Comparison of ENCODE assay signal across 14 mouse cellular contexts in the genomic region with DNA sequence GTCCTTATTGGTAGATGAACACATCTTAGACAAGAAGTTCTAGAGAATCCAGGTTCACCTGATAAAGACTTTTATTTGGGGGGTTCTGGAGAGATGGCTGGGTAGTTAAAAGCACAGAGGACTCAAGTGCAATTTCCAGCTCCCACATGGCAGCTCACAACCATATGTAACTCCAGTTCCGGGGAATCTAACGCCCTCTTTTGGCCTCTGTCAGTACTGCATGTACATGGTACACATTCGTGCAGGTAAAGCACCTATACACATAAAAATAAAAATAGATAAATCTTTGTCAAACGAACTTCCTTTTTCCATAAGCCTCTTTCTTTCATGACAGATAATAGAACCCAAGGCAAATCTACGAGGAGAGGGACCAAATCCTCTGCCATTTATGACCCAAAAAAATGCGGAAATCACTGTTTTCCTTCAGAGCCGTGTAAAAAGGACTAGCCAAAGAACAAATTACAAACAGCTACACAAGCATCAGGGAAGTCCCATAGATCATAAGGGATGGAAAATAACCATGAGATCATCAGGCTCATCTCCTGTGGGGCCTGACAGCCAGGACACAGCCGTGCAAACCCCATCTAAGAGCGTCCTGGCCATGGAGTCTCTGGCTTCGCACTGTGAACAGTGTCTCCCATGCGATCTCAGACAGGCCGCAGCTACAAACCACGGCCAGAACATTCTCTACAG.
DNase-seq lines count a peak whose midpoint lies in the region; ATAC-seq lines count a peak whose summit lies in the region.
"Had no signal": no experiment of that assay in that cellular context is flagged by ENCODE, and none has a peak within 500 bp of the region (broad histone marks: within the 10 kb centered on the region; RNA-seq: fewer than 3 reads in every experiment).

No protein-coding gene starts in this region.

- no peak overlapping the region for H3K4me2 ChIP-seq in limb, embryonic 12.5 days
- H3K4me2 ChIP-seq: liver, embryonic 15.5 days had no signal

- 86% methylated on average over 13 of the region's 13 CpGs for WGBS in limb, embryonic 12.5 days
- 88% methylated on average over 13 of the region's 13 CpGs for WGBS in limb, embryonic 10.5 days

- no peak for ATAC-seq in limb, embryonic 12.5 days (ENCODE audit: insufficient number of reproducible peaks, insufficient read depth, low FRiP score, low TSS enrichment, low read depth)
- ATAC-seq: forebrain, embryonic 14.5 days; intestine, embryonic 16.5 days had no signal

- no peaks in the 10 kb centered on the region for H3K9me3 ChIP-seq in limb, embryonic 12.5 days
- no peaks in the 10 kb centered on the region for H3K9me3 ChIP-seq in limb, embryonic 10.5 days (replicated peaks)
- H3K9me3 ChIP-seq: liver, embryonic 15.5 days had no signal

- H3K9ac ChIP-seq in limb, embryonic 12.5 days (replicated peaks), result no peak overlapping the region
- H3K9ac ChIP-seq: liver, embryonic 15.5 days had no signal

- no peak overlapping the region for H3K4me3 ChIP-seq in limb, embryonic 12.5 days (replicated peaks)
- no peak overlapping the region for H3K4me3 ChIP-seq in limb, embryonic 10.5 days
- H3K4me3 ChIP-seq in brown adipose tissue, adult 24 weeks (ENCODE audit: insufficient read depth, low read depth, low read length), result no peak overlapping the region
- H3K4me3 ChIP-seq: liver, embryonic 15.5 days had no signal

- H3K27ac ChIP-seq in limb, embryonic 12.5 days, result peak overlapping the region; percentile 1; the same call in 1 of the 2 replicates
- H3K27ac ChIP-seq in limb, embryonic 10.5 days, result no peak overlapping the region
- H3K27ac ChIP-seq in brown adipose tissue, adult 24 weeks (replicated peaks; ENCODE audit: low read depth, low read length), result peak overlapping the region; percentile 14
- H3K27ac ChIP-seq: liver, embryonic 15.5 days; macrophage had no signal

- no peaks in the 10 kb centered on the region for H3K36me3 ChIP-seq in limb, embryonic 12.5 days
- H3K36me3 ChIP-seq in limb, embryonic 10.5 days, result no peaks in the 10 kb centered on the region
- H3K36me3 ChIP-seq in splenic B cell, adult 2 months (ENCODE audit: control insufficient read depth, insufficient read depth, low read length, poor library complexity, severe bottlenecking), result no peaks in the 10 kb centered on the region
- H3K36me3 ChIP-seq: liver, embryonic 15.5 days had no signal

- peaks cover 22% of the 10 kb centered on the region for H3K4me1 ChIP-seq in limb, embryonic 12.5 days (replicated peaks)
- peaks cover 37% of the 10 kb centered on the region for H3K4me1 ChIP-seq in limb, embryonic 10.5 days
- peaks cover 27% of the 10 kb centered on the region for H3K4me1 ChIP-seq in brown adipose tissue, adult 24 weeks (ENCODE audit: control insufficient read depth, insufficient read depth, insufficient read length, low read length)

- DNase-seq in gastrocnemius, postnatal 25 days, result peak; percentile 57
- DNase-seq in gastrocnemius, adult 8-10 months (ENCODE audit: low spot score in 2 of 2), result no peak
- DNase-seq in limb, embryonic 10.5 days (ENCODE audit: low spot score), result no peak
- DNase-seq in splenic B cell, adult 2 months (ENCODE audit: low read depth, low spot score), result peak; percentile 57
- DNase-seq in frontal cortex, postnatal 36 days (ENCODE audit: low spot score in 2 of 2), result no peak
- DNase-seq: adrenal gland, adult 8-10 months; cerebellum, postnatal 25 days; thymus, adult 2 months had no signal

- H3K27me3 ChIP-seq in limb, embryonic 12.5 days, result no peaks in the 10 kb centered on the region
- H3K27me3 ChIP-seq in limb, embryonic 10.5 days (ENCODE audit: low read depth, poor library complexity, severe bottlenecking), result no peaks in the 10 kb centered on the region
- H3K27me3 ChIP-seq in splenic B cell, adult 2 months (ENCODE audit: control insufficient read depth, insufficient read depth, low read length, poor library complexity, severe bottlenecking), result no peaks in the 10 kb centered on the region
- H3K27me3 ChIP-seq: liver, embryonic 15.5 days had no signal

Comparison
In these comparisons a context has a peak if more than half of its experiments do, and no peak if none do; other contexts are left out.
1. DNase-seq: peak in gastrocnemius, postnatal 25 days (single experiment) and splenic B cell, adult 2 months (single experiment); none in gastrocnemius, adult 8-10 months (0 of 2), limb, embryonic 10.5 days (single experiment) and frontal cortex, postnatal 36 days (0 of 2).